Mouse (Mus musculus) forebrain, embryonic 15.5 days (tissue): ENCODE results near the gene Fam71f1. TPM values are rescaled to one million over a fixed set of nuclear protein-coding genes. Genes with fewer than 3 reads are reported as not detected.

Experiments
- ATAC-seq: fragments of 200-750 bp; cut with Nextera tagmentation; replicated peaks from 2 replicates; pipeline ENCODE4 v1.8.0; 2017; ENCODE audit warnings: mild to moderate bottlenecking, moderate TSS enrichment, moderate library complexity
- H3K27ac ChIP-seq: fragments of 300-500 bp; sonication (generic); replicated peaks from 2 replicates; pipeline ENCODE4 v1.5.1; 2015; ENCODE audit warnings: mild to moderate bottlenecking, inconsistent platforms
- H3K27me3 ChIP-seq: fragments of 300-500 bp; sonication (generic); 2 replicates; pipeline ENCODE4 v1.6.1; 2015; ENCODE audit warnings: inconsistent platforms
- H3K36me3 ChIP-seq: fragments of 300-500 bp; sonication (generic); 2 replicates; pipeline ENCODE4 v1.6.1; 2015; ENCODE audit warnings: mild to moderate bottlenecking, inconsistent platforms
- H3K4me1 ChIP-seq: fragments of 300-500 bp; sonication (generic); 2 replicates; pipeline ENCODE4 v1.6.1; 2015; ENCODE audit warnings: inconsistent platforms
- H3K4me2 ChIP-seq: fragments of 300-500 bp; sonication (generic); replicated peaks from 2 replicates; pipeline ENCODE4 v1.6.1; 2015; ENCODE audit warnings: mild to moderate bottlenecking, inconsistent platforms
- H3K4me3 ChIP-seq: fragments of 300-500 bp; sonication (generic); 2 replicates; pipeline ENCODE4 v1.5.1; 2015; ENCODE audit warnings: mild to moderate bottlenecking, inconsistent platforms
- H3K9ac ChIP-seq: fragments of 300-500 bp; sonication (generic); replicated peaks from 2 replicates; pipeline ENCODE4 v1.6.1; 2015; ENCODE audit warnings: mild to moderate bottlenecking, inconsistent platforms
- H3K9me3 ChIP-seq: fragments of 300-500 bp; sonication (generic); 2 replicates; pipeline ENCODE4 v1.6.1; 2016; ENCODE audit warnings: inconsistent platforms
- WGBS: fragments of 180-500 bp; shearing (Covaris S2); methylation state at CpG from one replicate; pipeline ENCODE4 v1.1.7; 2015; ENCODE audit warnings: mixed read lengths; 5-methylcytosine and 5-hydroxymethylcytosine counted together
- polyA plus RNA-seq: library from polyadenylated mRNA; unstranded; fragments of >200 nt; fragmentation: Nextera tagmentation; extraction: Ambion mirVana; gene quantifications from 2 replicates; pipeline ENCODE4 v1.2.1, GENCODE M21; 2015

The Fam71f1 gene
- polyA plus RNA-seq, 1 experiment from 2014 or later: not detected

- Histone ChIP-seq H3K27me3 (no peaks in the 10 kb centered on the region), H3K4me3 (no peak overlapping the region), H3K27ac (no peak overlapping the region), H3K4me1 (no peaks in the 10 kb centered on the region), H3K9me3 (no peaks in the 10 kb centered on the region), H3K9ac (no peak overlapping the region), H3K4me2 (no peak overlapping the region), H3K36me3 (peaks cover 22% of the 10 kb centered on the region)
- WGBS: 98% methylated on average over 6 of the region's 6 CpGs
- ATAC-seq: no peak
Observed at GRCm38 (mm10) chr6:29379954-29380353, 61.0 kb downstream of the Fam71f1 start.

- H3K9me3 ChIP-seq: no peaks in the 10 kb centered on the region
- 0 out of 2 replicates have a peak, but pooled peaks cover 2% of the 10 kb centered on the region for H3K27me3 ChIP-seq
- 49% methylated on average over 2 of the region's 2 CpGs for WGBS
- no peak overlapping the region for H3K9ac ChIP-seq
- H3K4me1 ChIP-seq: no peaks in the 10 kb centered on the region
- H3K36me3 ChIP-seq: 0 out of 2 replicates have a peak, but pooled peaks cover 5% of the 10 kb centered on the region
- no peak overlapping the region for H3K27ac ChIP-seq
- H3K4me3 ChIP-seq: no peak overlapping the region
- no peak overlapping the region for H3K4me2 ChIP-seq
- ATAC-seq: no peak
Observed at GRCm38 (mm10) chr6:29382442-29382841, 63.5 kb downstream of the Fam71f1 start.

Other genes with a start within 250 kb of the Fam71f1 start
- gene Rbm28, start 154.1 kb upstream of the Fam71f1 start, polyA plus RNA-seq: 41.4 and 41.6 TPM in 2 replicates
- 4.5 and 4.7 TPM in 2 replicates for gene Prrt4, start 139.6 kb upstream of the Fam71f1 start, polyA plus RNA-seq
- 54.5 and 57.3 TPM in 2 replicates for gene Impdh1, start 102.8 kb upstream of the Fam71f1 start, polyA plus RNA-seq
- 44.3 and 46.1 TPM in 2 replicates for gene Hilpda, start 46.7 kb upstream of the Fam71f1 start, polyA plus RNA-seq
- 0.56 and 0.60 TPM in 2 replicates for gene Fam71f2, start 39.5 kb upstream of the Fam71f1 start, polyA plus RNA-seq
- 162 and 170 TPM in 2 replicates for gene Calu, start 28.9 kb downstream of the Fam71f1 start, polyA plus RNA-seq
- gene Opn1sw, start 69.3 kb downstream of the Fam71f1 start, polyA plus RNA-seq: 0.37 and 0.50 TPM in 2 replicates
- gene Ccdc136, start 77.2 kb downstream of the Fam71f1 start, polyA plus RNA-seq: 42.2 and 42.8 TPM in 2 replicates
- 1.9 and 2.0 TPM in 2 replicates for gene Flnc, start 114.1 kb downstream of the Fam71f1 start, polyA plus RNA-seq
- 327 TPM in 2 replicates for gene Atp6v1f, start 148.6 kb downstream of the Fam71f1 start, polyA plus RNA-seq
- 0.29 TPM in 1 of 2 replicates, not detected in the other for gene Atp6v1fnb, start 152.3 kb downstream of the Fam71f1 start, polyA plus RNA-seq
- 9.6 and 13.3 TPM in 2 replicates for gene Kcp, start 188.8 kb downstream of the Fam71f1 start, polyA plus RNA-seq
- gene Irf5, start 207.5 kb downstream of the Fam71f1 start, polyA plus RNA-seq: 1.3 and 1.4 TPM in 2 replicates